Mouse (Mus musculus): ENCODE results near the gene Slc5a8.

Gene Slc5a8

DNA sequence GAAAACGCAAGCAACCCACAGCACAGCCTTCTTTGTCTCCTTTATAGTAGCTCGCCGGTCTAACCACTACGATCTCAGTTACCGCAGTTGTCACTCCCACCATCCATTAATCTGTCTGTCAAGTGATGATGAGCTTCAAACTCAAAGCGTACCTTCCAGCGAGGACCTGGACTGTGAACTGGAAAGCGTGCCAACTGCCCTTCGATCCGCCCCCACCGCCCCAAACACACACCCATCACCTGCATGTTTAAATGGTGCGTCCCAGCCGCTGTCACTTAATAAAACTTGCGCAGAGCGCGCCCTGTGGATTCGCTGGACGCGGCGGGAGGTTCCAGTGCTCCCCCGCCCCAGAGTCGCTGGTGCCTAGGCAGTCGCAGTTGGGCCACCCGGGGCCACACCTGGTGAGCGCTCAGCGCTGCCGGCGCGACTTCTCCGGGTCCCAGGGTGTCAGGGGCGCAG, at the start of gene Slc5a8:
Gene Slc5a8, plus strand, starts transcription at position 361 of the 459 bp plus-strand sequence.
- no peak for DNase-seq (ENCODE audit: low spot score)

GRCm38 (mm10) chr10:88848876-88849476, 36.8 kb upstream of the Slc5a8 start:
- no peak for DNase-seq (ENCODE audit: low spot score)

GRCm38 (mm10) chr10:88849976-88850375, 35.8 kb upstream of the Slc5a8 start:
- no peak for DNase-seq (ENCODE audit: low spot score)

DNA sequence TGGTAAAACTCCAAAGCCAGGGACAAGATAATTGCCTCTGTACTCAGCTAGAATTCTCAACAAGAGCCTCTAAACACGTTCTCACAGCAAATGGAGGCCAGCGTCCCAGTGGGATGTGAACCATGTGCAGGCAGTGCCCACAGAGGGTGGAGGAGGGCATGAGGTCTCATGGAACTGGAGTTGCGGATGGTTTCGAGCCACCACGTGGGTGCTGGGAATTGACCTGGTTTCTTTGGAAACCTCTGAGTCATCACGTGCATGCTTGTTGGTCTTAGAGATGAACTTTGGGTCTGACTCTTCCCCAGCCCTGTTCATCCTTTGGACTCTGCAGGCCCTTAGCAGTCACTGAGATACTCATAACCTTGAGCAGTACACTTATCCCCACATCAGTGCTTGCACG, 32.5 kb upstream of the Slc5a8 start:
- DNase-seq (ENCODE audit: low spot score): no peak

- no peak for DNase-seq (ENCODE audit: low spot score)
Observed at GRCm38 (mm10) chr10:88860911-88861310, 24.9 kb upstream of the Slc5a8 start.

DNA sequence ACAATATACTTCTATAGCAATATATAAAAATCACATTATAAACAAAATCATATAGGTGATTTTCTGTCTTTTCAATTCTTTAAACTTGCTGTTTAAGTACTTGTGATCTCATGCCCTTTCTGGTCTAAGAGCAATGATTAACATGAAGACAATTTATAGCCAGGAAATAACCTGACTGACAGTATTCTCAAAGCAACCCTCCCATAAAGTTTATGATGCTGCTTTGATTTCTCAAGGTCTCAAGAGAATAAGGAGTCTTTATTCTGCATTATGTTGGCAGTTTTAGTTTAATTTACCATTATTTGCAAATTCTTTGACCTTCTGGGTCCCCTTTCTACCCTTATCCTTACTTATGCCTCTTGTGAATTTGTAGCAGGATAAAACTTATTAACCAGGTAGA, 24.4 kb upstream of the Slc5a8 start:
- DNase-seq (ENCODE audit: low spot score): no peak

- DNase-seq (ENCODE audit: low spot score): no peak
Observed at GRCm38 (mm10) chr10:88862293-88862692, 23.5 kb upstream of the Slc5a8 start.

- DNase-seq (ENCODE audit: low spot score): no peak
Observed at GRCm38 (mm10) chr10:88866017-88866416, 19.8 kb upstream of the Slc5a8 start.

DNA sequence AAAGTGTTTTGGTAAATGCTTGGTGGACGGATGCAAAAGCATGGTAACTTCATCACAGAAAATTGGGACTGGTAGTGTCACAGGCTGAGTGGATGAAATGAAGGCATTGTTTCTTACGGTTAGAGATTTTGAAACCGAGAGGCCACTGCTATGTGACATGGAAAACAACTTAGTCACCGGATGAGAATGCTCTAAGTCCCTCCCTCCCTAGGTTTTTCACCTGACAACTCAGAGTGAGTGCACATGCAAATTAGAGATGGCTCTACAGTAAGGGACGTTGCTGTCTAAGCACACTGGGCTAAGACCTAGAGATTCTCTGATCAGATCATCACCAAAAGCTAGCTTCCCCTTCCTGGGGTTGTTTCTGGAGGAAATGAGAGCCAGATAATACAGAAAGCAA, 10.9 kb upstream of the Slc5a8 start:
- DNase-seq (ENCODE audit: low spot score): no peak

DNA sequence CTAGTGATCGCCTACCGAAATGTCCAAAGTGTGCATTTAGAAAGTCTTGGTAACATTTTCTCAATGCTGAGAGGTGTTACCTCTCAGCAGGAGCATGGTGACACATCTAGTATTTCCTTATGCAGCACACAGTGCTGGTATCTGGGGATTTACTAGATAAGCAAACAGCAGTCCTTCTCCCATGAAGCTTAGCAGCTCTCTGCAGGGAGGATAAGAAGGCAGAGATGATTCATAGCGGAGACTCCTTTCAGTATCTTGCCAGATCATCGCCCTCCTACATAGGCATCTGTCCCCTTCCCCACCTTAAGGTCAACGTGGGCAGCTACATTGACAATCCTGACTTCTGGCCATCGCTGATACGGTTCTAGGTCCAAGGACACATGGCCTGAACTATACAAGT, 8.4 kb upstream of the Slc5a8 start:
- no peak for DNase-seq (ENCODE audit: low spot score)

DNA sequence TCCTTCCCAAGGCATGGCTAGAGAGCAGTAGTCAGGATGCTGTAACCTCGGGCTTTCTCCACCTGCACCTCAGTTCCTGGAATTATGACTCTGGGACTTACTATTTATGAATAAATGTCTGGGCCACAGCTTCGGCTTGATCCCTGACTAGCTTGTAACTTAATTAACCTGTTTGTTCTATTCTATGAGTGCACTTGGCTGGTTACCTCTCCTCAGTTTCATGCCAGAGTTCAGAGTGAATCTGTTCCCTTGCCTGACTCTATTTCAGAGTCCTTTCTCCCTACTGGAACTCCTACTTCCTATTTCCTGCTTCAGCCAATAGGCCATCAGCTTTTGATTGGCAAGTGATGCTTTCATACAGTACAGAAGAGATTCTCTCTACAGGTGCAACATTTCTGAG, 2.1 kb upstream of the Slc5a8 start:
- no peak for DNase-seq (ENCODE audit: low spot score)

DNA sequence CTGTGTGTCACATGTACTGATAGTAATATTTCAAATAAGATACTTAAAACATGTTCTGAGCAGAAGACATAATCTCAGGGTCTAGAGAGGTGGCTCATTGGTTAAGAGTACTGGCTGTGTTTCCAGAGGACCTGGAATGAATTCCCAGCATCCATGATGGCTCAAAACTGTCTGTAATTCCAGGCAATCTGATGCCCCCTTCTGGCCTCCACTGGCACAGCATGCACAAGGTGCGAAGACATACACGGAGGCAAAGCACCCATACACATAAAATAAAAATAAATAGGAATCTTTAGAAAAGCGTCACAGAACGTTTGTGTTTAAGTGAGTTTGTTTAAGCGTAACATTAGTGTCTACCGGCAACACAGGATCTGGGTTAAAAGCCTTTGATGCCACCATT, 956 bp upstream of the Slc5a8 start:
- DNase-seq (ENCODE audit: low spot score): no peak

GRCm38 (mm10) chr10:88886114-88886513, 322 bp downstream of the Slc5a8 start:
- no peak for DNase-seq (ENCODE audit: low spot score)

- no peak for DNase-seq (ENCODE audit: low spot score)
Observed at GRCm38 (mm10) chr10:88888376-88888775, 2.6 kb downstream of the Slc5a8 start.

- DNase-seq (ENCODE audit: low spot score): no peak
Observed at GRCm38 (mm10) chr10:88891410-88891809, 5.6 kb downstream of the Slc5a8 start.

- no peak for DNase-seq (ENCODE audit: low spot score)
Observed at GRCm38 (mm10) chr10:88892560-88893087, 6.8 kb downstream of the Slc5a8 start.

GRCm38 (mm10) chr10:88897032-88897431, 11.2 kb downstream of the Slc5a8 start:
- no peak for DNase-seq (ENCODE audit: low spot score)

DNA sequence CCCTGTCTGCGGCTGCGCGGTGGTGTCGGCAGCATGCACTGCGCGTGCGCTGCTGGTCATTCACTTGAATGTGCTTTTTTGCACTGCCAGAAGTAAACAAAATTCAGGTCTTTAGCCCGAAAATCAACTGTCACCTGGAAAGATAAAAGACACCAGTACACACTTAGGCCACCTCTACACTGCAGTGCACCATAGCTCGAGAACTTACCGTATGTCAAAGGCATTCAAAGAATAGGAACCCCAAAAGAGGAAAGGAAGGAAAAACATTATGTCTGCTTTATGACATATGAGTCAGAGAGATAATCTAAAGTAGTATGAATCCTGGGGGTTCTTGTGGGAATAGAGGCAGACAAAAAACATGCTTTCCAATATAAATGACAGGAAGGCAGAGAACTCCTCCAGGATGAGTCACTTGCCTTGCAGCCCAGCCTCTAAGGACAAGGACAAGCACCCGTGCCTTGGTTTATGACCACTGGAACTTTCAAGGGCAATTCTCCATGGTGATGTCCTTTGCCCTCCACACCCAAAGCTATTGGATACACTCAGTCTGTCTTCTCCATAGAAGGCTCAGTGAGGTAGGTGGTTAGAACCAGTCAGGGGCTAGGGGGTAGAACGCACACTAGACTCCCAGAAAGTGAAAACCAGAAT, 64.0 kb downstream of the Slc5a8 start:
- DNase-seq (ENCODE audit: low spot score): no peak

GRCm38 (mm10) chr10:88950297-88950653, 64.5 kb downstream of the Slc5a8 start:
- DNase-seq (ENCODE audit: low spot score): no peak

DNA sequence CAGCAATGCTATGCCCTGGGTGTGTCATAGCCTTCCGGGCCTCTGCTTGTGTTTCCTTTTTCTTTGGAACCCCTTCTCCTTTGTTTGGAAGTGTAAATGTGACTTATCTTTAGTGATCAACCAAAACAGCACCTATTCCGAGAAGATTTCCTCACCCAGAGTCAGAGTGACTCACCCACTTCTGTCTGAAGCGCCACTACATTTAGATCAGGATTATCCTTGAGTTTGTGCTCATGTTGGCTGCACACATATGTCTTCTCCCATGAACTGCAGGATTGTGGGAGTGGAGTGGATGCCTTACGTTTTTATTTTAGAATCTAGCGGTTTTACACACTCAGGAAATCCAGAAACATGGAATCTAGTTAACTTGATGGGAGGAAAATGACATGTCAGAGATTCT, 75.0 kb downstream of the Slc5a8 start:
- DNase-seq (ENCODE audit: low spot score): no peak

- DNase-seq (ENCODE audit: low spot score): no peak
Observed at GRCm38 (mm10) chr10:88968586-88968985, 82.8 kb downstream of the Slc5a8 start.

GRCm38 (mm10) chr10:88970951-88971725, 85.3 kb downstream of the Slc5a8 start:
- no peak for DNase-seq (ENCODE audit: low spot score)

- no peak for DNase-seq (ENCODE audit: low spot score)
Observed at GRCm38 (mm10) chr10:88978932-88979331, 93.1 kb downstream of the Slc5a8 start.
